Mouse (Mus musculus) testis, adult 2 months (tissue): Measurements from ENCODE around the gene Mpc2. TPM values are rescaled to one million over a fixed set of nuclear protein-coding genes. Genes with fewer than 3 reads are reported as not detected.

Source experiments
- H3K27ac ChIP-seq: fragments of 200-500 bp; 2 replicates; pipeline ENCODE4 v1.5.1; 2012; ENCODE audit warnings: low read depth, low read length; ENCODE audit not compliant: control insufficient read depth, insufficient read depth
- H3K27me3 ChIP-seq: fragments of 200-500 bp; 2 replicates; pipeline ENCODE4 v1.6.1; 2012; ENCODE audit warnings: mild to moderate bottlenecking, low read length, moderate library complexity; ENCODE audit not compliant: control insufficient read depth, insufficient read depth
- H3K36me3 ChIP-seq: fragments of 200-500 bp; 2 replicates; pipeline ENCODE4 v1.6.1; 2012; ENCODE audit warnings: mild to moderate bottlenecking, low read length; ENCODE audit not compliant: control insufficient read depth, insufficient read depth
- H3K4me1 ChIP-seq: fragments of 200-500 bp; 2 replicates; pipeline ENCODE4 v1.6.1; 2012; ENCODE audit warnings: low read length; ENCODE audit not compliant: control insufficient read depth, insufficient read depth
- H3K4me3 ChIP-seq: fragments of 200-500 bp; 2 replicates; pipeline ENCODE4 v1.5.1; 2012; ENCODE audit warnings: low read depth, mild to moderate bottlenecking, low read length, moderate library complexity, mixed read lengths; ENCODE audit not compliant: control insufficient read depth
- CTCF ChIP-seq: fragments of 200-500 bp; IDR thresholded peaks from 2 replicates; pipeline ENCODE4 v1.5.1; 2012; ENCODE audit warnings: low read depth, mild to moderate bottlenecking, inconsistent platforms, low read length, moderate library complexity; ENCODE audit not compliant: control insufficient read depth, insufficient read depth, insufficient replicate concordance
- POLR2A ChIP-seq: fragments of 200-500 bp; IDR thresholded peaks from 2 replicates; pipeline ENCODE4 v1.6.1; 2012; ENCODE audit warnings: low read depth, mild to moderate bottlenecking, inconsistent platforms, low read length, moderate library complexity; ENCODE audit not compliant: control insufficient read depth
- polyA plus RNA-seq: library from polyadenylated mRNA; depleted of rRNA; stranded (reverse); fragments of >200 nt; gene quantifications from 2 replicates; pipeline ENCODE4 v1.2.3, GENCODE M21; 2012; rRNA removed

Mpc2 gene
- polyA plus RNA-seq, 1 experiment, result 320 TPM

DNA sequence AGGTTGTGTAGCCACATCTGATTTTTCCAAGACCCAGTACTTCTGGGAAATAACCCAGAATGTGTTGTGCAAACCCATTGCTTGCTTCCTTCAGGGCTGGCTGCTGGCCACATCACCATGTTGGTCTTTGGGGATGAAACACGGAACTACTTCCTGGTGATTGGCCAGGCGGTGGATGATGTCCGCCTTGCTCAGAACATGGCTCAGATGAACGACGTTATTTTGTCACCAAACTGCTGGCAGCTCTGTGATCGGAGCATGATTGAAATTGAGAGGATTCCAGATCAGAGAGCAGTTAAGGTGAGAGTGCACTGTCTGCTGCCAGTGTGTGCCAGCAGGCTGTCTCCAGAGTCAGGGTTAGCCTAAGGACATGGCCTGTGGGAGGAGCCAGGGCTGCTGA, 49.7 kb downstream of the Mpc2 start:
- no peak for TF ChIP-seq POLR2A
- no peak for TF ChIP-seq CTCF
- no peak overlapping the region for H3K27ac ChIP-seq
- H3K4me3 ChIP-seq, result no peak overlapping the region
- H3K4me1 ChIP-seq, result no peaks in the 10 kb centered on the region
- no peaks in the 10 kb centered on the region for H3K27me3 ChIP-seq
- no peaks in the 10 kb centered on the region for H3K36me3 ChIP-seq

DNA sequence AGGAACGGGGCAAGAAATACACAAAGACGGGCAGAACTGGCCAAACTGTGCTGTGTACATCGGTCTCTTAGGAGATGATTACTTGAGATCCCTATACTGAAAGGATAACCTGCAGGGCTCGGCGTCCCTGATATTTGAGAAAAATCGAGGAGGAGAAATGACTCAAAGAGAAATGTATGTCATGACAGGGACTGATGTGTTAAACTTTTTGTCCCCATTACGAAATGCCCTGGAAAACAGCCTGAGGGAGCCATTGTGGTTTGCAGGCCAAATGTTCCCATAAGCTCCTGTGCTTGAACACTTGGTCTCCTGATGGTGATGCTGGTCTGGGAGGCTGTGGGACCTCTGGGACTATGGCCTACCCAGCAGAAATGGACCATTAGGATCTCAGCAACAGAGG, 60.3 kb downstream of the Mpc2 start:
- no peaks in the 10 kb centered on the region for H3K27me3 ChIP-seq
- TF ChIP-seq CTCF, result no peak
- no peak for TF ChIP-seq POLR2A
- H3K27ac ChIP-seq, result no peak overlapping the region

More for the DNA sequence above, 60.3 kb downstream of the Mpc2 start:
- Histone ChIP-seq H3K4me1 (no peaks in the 10 kb centered on the region), H3K36me3 (no peaks in the 10 kb centered on the region), H3K4me3 (no peak overlapping the region)

Other genes starting within 250 kb of the Mpc2 start
- gene Tiprl, start 223.6 kb upstream of the Mpc2 start, polyA plus RNA-seq, result 79.5 and 84.0 TPM in 2 replicates
- 0.59 and 0.60 TPM in 2 replicates for gene Gpr161, start 164.8 kb upstream of the Mpc2 start, polyA plus RNA-seq
- gene Dcaf6, start 162 bp upstream of the Mpc2 start, polyA plus RNA-seq, result 156 and 161 TPM in 2 replicates
- gene Adcy10, start 24.5 kb downstream of the Mpc2 start, polyA plus RNA-seq, result 82.5 and 86.7 TPM in 2 replicates
- gene Mpzl1, start 173.9 kb downstream of the Mpc2 start, polyA plus RNA-seq, result 32.3 and 45.3 TPM in 2 replicates
- gene Rcsd1, start 249.1 kb downstream of the Mpc2 start, polyA plus RNA-seq, result 0.89 and 1.1 TPM in 2 replicates